Mouse (Mus musculus) limb, embryonic 12.5 days (tissue): ENCODE results near the gene Pigz. TPM values are rescaled to one million over a fixed set of nuclear protein-coding genes. Genes with fewer than 3 reads are reported as not detected.

Source experiments
- microRNA-seq: library from miRNA; unstranded; fragments of <30 nt; microRNA quantifications from one replicate; pipeline ENCODE4, GENCODE M21; 2017
- polyA plus RNA-seq: library from polyadenylated mRNA; unstranded; fragments of >200 nt; fragmentation: Nextera tagmentation; extraction: Ambion mirVana; gene quantifications from 2 replicates; pipeline ENCODE4 v1.2.1, GENCODE M21; 2016

The Pigz gene
- polyA plus RNA-seq, 1 experiment from 2014 or later, result 1.2 TPM

Small RNAs within 50 kb of the gene (microRNA-seq; reads per million reads assigned to microRNA genes)
- not detected for gene Gm26269

Other genes with a start within 250 kb of the Pigz start
- 0.50 and 0.70 TPM in 2 replicates for gene Meltf, start 55.0 kb upstream of the Pigz start, polyA plus RNA-seq
- 77.5 and 83.7 TPM in 2 replicates for gene 0610012G03Rik, start 14.6 kb downstream of the Pigz start, polyA plus RNA-seq
- gene Ncbp2, start 14.7 kb downstream of the Pigz start, polyA plus RNA-seq, result 148 and 149 TPM in 2 replicates
- 24.8 and 24.9 TPM in 2 replicates for gene Senp5, start 69.4 kb downstream of the Pigz start, polyA plus RNA-seq
- 37.9 and 38.0 TPM in 2 replicates for gene Pak2, start 145.5 kb downstream of the Pigz start, polyA plus RNA-seq
- gene Pigx, start 165.9 kb downstream of the Pigz start, polyA plus RNA-seq, result 120 and 124 TPM in 2 replicates
- gene Cep19, start 165.9 kb downstream of the Pigz start, polyA plus RNA-seq, result 34.1 and 35.9 TPM in 2 replicates
- gene Nrros, start 231.7 kb downstream of the Pigz start, polyA plus RNA-seq, result 9.4 and 9.9 TPM in 2 replicates
- gene Bex6, start 246.0 kb downstream of the Pigz start, polyA plus RNA-seq, result not detected in 2 replicates